ENCODE assay signal across 17 mouse cellular contexts in genomic region chr14:13505355-13505754, GRCm38 (mm10).
DNase-seq lines count a peak whose midpoint lies in the region; ATAC-seq lines count a peak whose summit lies in the region.
"Had no signal": no experiment of that assay in that cellular context is flagged by ENCODE, and none has a peak within 500 bp of the region (broad histone marks: within the 10 kb centered on the region; RNA-seq: fewer than 3 reads in every experiment).

No protein-coding gene starts in this region.

- peak; percentile 36 for DNase-seq in hindbrain, embryonic 14.5 days (ENCODE audit: low spot score)
- peak; percentile 8 for DNase-seq in 3T3-L1 (ENCODE audit: low read depth, low spot score)
- peak; percentile 5 for DNase-seq in Muller cell, postnatal 12 days (ENCODE audit: inconsistent ontology term)
- DNase-seq in embryonic facial prominence, embryonic 11.5 days (ENCODE audit: low spot score): peak; percentile 57
- no peak for DNase-seq in layer of hippocampus, postnatal 25 days (ENCODE audit: extremely low spot score in 1 of 2, low spot score in 1 of 2)
- DNase-seq in left cerebral cortex, adult 8-10 months (ENCODE audit: low spot score in 2 of 2): no peak
- DNase-seq: cerebellum, postnatal 36 days; gastrocnemius, postnatal 36 days; kidney, adult 2 months had no signal

- no peak overlapping the region for H3K9ac ChIP-seq in hindbrain, embryonic 14.5 days
- no peak overlapping the region for H3K9ac ChIP-seq in hindbrain, embryonic 13.5 days
- no peak overlapping the region for H3K9ac ChIP-seq in embryonic facial prominence, embryonic 11.5 days (replicated peaks; ENCODE audit: low read length)
- H3K9ac ChIP-seq: heart, embryonic 13.5 days; liver, embryonic 15.5 days; neural tube, embryonic 13.5 days had no signal

- no peaks in the 10 kb centered on the region for H3K9me3 ChIP-seq in hindbrain, embryonic 14.5 days (ENCODE audit: control insufficient read depth, low read length)
- no peaks in the 10 kb centered on the region for H3K9me3 ChIP-seq in hindbrain, embryonic 13.5 days
- H3K9me3 ChIP-seq in embryonic facial prominence, embryonic 11.5 days (replicated peaks; ENCODE audit: control insufficient read depth, low read length): no peaks in the 10 kb centered on the region
- H3K9me3 ChIP-seq: heart, embryonic 13.5 days; liver, embryonic 15.5 days; neural tube, embryonic 13.5 days had no signal

- no peaks in the 10 kb centered on the region for H3K4me1 ChIP-seq in hindbrain, embryonic 14.5 days (replicated peaks; ENCODE audit: control insufficient read depth, insufficient read depth, low read length)
- no peaks in the 10 kb centered on the region for H3K4me1 ChIP-seq in hindbrain, embryonic 13.5 days (replicated peaks)
- no peaks in the 10 kb centered on the region for H3K4me1 ChIP-seq in embryonic facial prominence, embryonic 11.5 days (ENCODE audit: control insufficient read depth, insufficient read depth, low read length)
- H3K4me1 ChIP-seq: heart, embryonic 13.5 days; liver, embryonic 15.5 days; neural tube, embryonic 13.5 days had no signal

- WGBS in hindbrain, embryonic 14.5 days: 65% methylated on average over 5 of the region's 5 CpGs
- 61% methylated on average over 5 of the region's 5 CpGs for WGBS in hindbrain, embryonic 13.5 days
- WGBS in embryonic facial prominence, embryonic 11.5 days: 60% methylated on average over 5 of the region's 5 CpGs

- no peak for ATAC-seq in hindbrain, embryonic 14.5 days (ENCODE audit: low FRiP score)
- ATAC-seq in hindbrain, embryonic 13.5 days (ENCODE audit: low FRiP score): no peak
- ATAC-seq in embryonic facial prominence, embryonic 11.5 days (replicated peaks; ENCODE audit: insufficient number of reproducible peaks, low FRiP score, low TSS enrichment, low read depth): no peak
- ATAC-seq in granulocyte monocyte progenitor cell, adult 5-6 weeks (replicated peaks; ENCODE audit: poor library complexity, severe bottlenecking): no peak
- ATAC-seq: midbrain, embryonic 16.5 days had no signal

- no peak overlapping the region for H3K4me2 ChIP-seq in hindbrain, embryonic 14.5 days (replicated peaks)
- H3K4me2 ChIP-seq in hindbrain, embryonic 13.5 days: no peak overlapping the region
- no peak overlapping the region for H3K4me2 ChIP-seq in embryonic facial prominence, embryonic 11.5 days (ENCODE audit: low read depth, low read length)
- H3K4me2 ChIP-seq: heart, embryonic 13.5 days; liver, embryonic 15.5 days; neural tube, embryonic 13.5 days had no signal

- H3K27me3 ChIP-seq in hindbrain, embryonic 14.5 days (ENCODE audit: control insufficient read depth, insufficient read depth, low read length): no peaks in the 10 kb centered on the region
- no peaks in the 10 kb centered on the region for H3K27me3 ChIP-seq in hindbrain, embryonic 13.5 days
- no peaks in the 10 kb centered on the region for H3K27me3 ChIP-seq in embryonic facial prominence, embryonic 11.5 days (ENCODE audit: control insufficient read depth, insufficient read depth, low read length)
- H3K27me3 ChIP-seq: heart, embryonic 13.5 days; liver, embryonic 15.5 days; neural tube, embryonic 13.5 days had no signal

- H3K4me3 ChIP-seq in hindbrain, embryonic 14.5 days (replicated peaks; ENCODE audit: low read length): no peak overlapping the region
- no peak overlapping the region for H3K4me3 ChIP-seq in hindbrain, embryonic 13.5 days
- no peak overlapping the region for H3K4me3 ChIP-seq in embryonic facial prominence, embryonic 11.5 days (ENCODE audit: low read depth, low read length)
- H3K4me3 ChIP-seq: erythroblast, embryonic 14.5 days; heart, embryonic 13.5 days; liver, embryonic 15.5 days; neural tube, embryonic 13.5 days had no signal

- H3K27ac ChIP-seq in hindbrain, embryonic 14.5 days: no peak overlapping the region
- H3K27ac ChIP-seq in hindbrain, embryonic 13.5 days: no peak overlapping the region
- no peak overlapping the region for H3K27ac ChIP-seq in embryonic facial prominence, embryonic 11.5 days (replicated peaks; ENCODE audit: low read depth, low read length)
- H3K27ac ChIP-seq: heart, embryonic 13.5 days; liver, embryonic 15.5 days; macrophage; neural tube, embryonic 13.5 days had no signal

- no peaks in the 10 kb centered on the region for H3K36me3 ChIP-seq in hindbrain, embryonic 14.5 days (replicated peaks; ENCODE audit: control insufficient read depth, insufficient read depth)
- no peaks in the 10 kb centered on the region for H3K36me3 ChIP-seq in hindbrain, embryonic 13.5 days
- no peaks in the 10 kb centered on the region for H3K36me3 ChIP-seq in embryonic facial prominence, embryonic 11.5 days (replicated peaks; ENCODE audit: control insufficient read depth, insufficient read depth, low read depth, low read length)
- H3K36me3 ChIP-seq: heart, embryonic 13.5 days; liver, embryonic 15.5 days; neural tube, embryonic 13.5 days had no signal

Comparison
In these comparisons a context has a peak if more than half of its experiments do, and no peak if none do; other contexts are left out.
1. DNase-seq: peak in hindbrain, embryonic 14.5 days (single experiment), 3T3-L1 (single experiment), Muller cell, postnatal 12 days (single experiment) and embryonic facial prominence, embryonic 11.5 days (single experiment); none in layer of hippocampus, postnatal 25 days (0 of 2) and left cerebral cortex, adult 8-10 months (0 of 2).